9 mouse cellular contexts compared by ENCODE assay signal in genomic region chr7:12780151-12780830, GRCm38 (mm10). TPM values are rescaled to one million over a fixed set of nuclear protein-coding genes. Genes with fewer than 3 reads are reported as not detected.
DNase-seq lines count a peak whose midpoint lies in the region; ATAC-seq and TF ChIP-seq lines count a peak whose summit lies in the region.
"Had no signal": no experiment of that assay in that cellular context is flagged by ENCODE, and none has a peak within 500 bp of the region (broad histone marks: within the 10 kb centered on the region; RNA-seq: fewer than 3 reads in every experiment).

No protein-coding gene starts in this region.

- peak overlapping the region; percentile 76 for H3K9ac ChIP-seq in heart, embryonic 15.5 days
- peak overlapping the region; percentile 10 for H3K9ac ChIP-seq in liver, embryonic 14.5 days (replicated peaks)
- H3K9ac ChIP-seq in neural tube, embryonic 11.5 days (ENCODE audit: low read length), result peak overlapping the region; percentile 66
- H3K9ac ChIP-seq in stomach, embryonic 15.5 days, result peak overlapping the region; percentile 41

- H3K4me3 ChIP-seq in forebrain, embryonic 10.5 days, result peak overlapping the region; percentile 83
- peak overlapping the region; percentile 75 for H3K4me3 ChIP-seq in heart, embryonic 15.5 days
- peak overlapping the region; percentile 41 to 45 for H3K4me3 ChIP-seq in liver, embryonic 14.5 days (ENCODE audit: insufficient read depth in 1 of 2, low read depth in 2 of 2, low read length in 2 of 2)
- H3K4me3 ChIP-seq in neural tube, embryonic 11.5 days (ENCODE audit: low read depth, low read length), result peak overlapping the region; percentile 71
- H3K4me3 ChIP-seq in stomach, embryonic 15.5 days (replicated peaks), result peak overlapping the region; percentile 63

- H3K9me3 ChIP-seq in forebrain, embryonic 10.5 days, result 0 out of 2 replicates have a peak, but pooled peaks cover under 1% of the 10 kb centered on the region
- H3K9me3 ChIP-seq in heart, embryonic 15.5 days (replicated peaks), result no peaks in the 10 kb centered on the region
- H3K9me3 ChIP-seq in liver, embryonic 14.5 days (ENCODE audit: control insufficient read depth, low read length), result no peaks in the 10 kb centered on the region
- H3K9me3 ChIP-seq in neural tube, embryonic 11.5 days (ENCODE audit: control insufficient read depth, low read length), result no peaks in the 10 kb centered on the region
- no peaks in the 10 kb centered on the region for H3K9me3 ChIP-seq in stomach, embryonic 15.5 days

- TF ChIP-seq CTCF in liver, embryonic 14.5 days (IDR thresholded peaks at IDR 0.05; ENCODE audit: low read depth), result no peak

- H3K4me1 ChIP-seq in forebrain, embryonic 10.5 days, result peaks cover 15% of the 10 kb centered on the region
- peaks cover 11% of the 10 kb centered on the region for H3K4me1 ChIP-seq in heart, embryonic 15.5 days (replicated peaks)
- H3K4me1 ChIP-seq in liver, embryonic 14.5 days (replicated peaks; ENCODE audit: control insufficient read depth in 2 of 2, insufficient read depth in 2 of 2, low read length in 1 of 2), result 0 out of 4 replicates have a peak, but pooled peaks cover 0 to 4% of the 10 kb centered on the region in 2 experiments
- no peaks in the 10 kb centered on the region for H3K4me1 ChIP-seq in neural tube, embryonic 11.5 days (ENCODE audit: control insufficient read depth, insufficient read depth, low read length)
- peaks cover 8% of the 10 kb centered on the region; the same call in 1 of the 2 replicates for H3K4me1 ChIP-seq in stomach, embryonic 15.5 days

- WGBS in forebrain, embryonic 10.5 days, result under 1% methylated on average over 57 of the region's 57 CpGs
- under 1% methylated on average over 57 of the region's 57 CpGs for WGBS in heart, embryonic 15.5 days
- 1% methylated on average over 57 of the region's 57 CpGs for WGBS in liver, embryonic 14.5 days (ENCODE audit: insufficient replicate concordance)
- WGBS in neural tube, embryonic 11.5 days, result under 1% methylated on average over 57 of the region's 57 CpGs
- under 1% methylated on average over 57 of the region's 57 CpGs for WGBS in stomach, embryonic 15.5 days

- H3K27me3 ChIP-seq in forebrain, embryonic 10.5 days (ENCODE audit: poor library complexity, severe bottlenecking), result no peaks in the 10 kb centered on the region
- H3K27me3 ChIP-seq in heart, embryonic 15.5 days, result no peaks in the 10 kb centered on the region
- no peaks in the 10 kb centered on the region for H3K27me3 ChIP-seq in liver, embryonic 14.5 days (ENCODE audit: control insufficient read depth, insufficient read depth, low read length)
- H3K27me3 ChIP-seq in neural tube, embryonic 11.5 days (ENCODE audit: control insufficient read depth, insufficient read depth, low read length), result no peaks in the 10 kb centered on the region
- H3K27me3 ChIP-seq in stomach, embryonic 15.5 days (replicated peaks), result no peaks in the 10 kb centered on the region

- peak overlapping the region; percentile 98 for H3K4me2 ChIP-seq in heart, embryonic 15.5 days
- H3K4me2 ChIP-seq in liver, embryonic 14.5 days (ENCODE audit: low read depth), result peak overlapping the region; percentile 64
- peak overlapping the region; percentile 84 for H3K4me2 ChIP-seq in neural tube, embryonic 11.5 days (ENCODE audit: low read depth)
- peak overlapping the region; percentile 99 for H3K4me2 ChIP-seq in stomach, embryonic 15.5 days

- peak; percentile 91 for ATAC-seq in heart, embryonic 15.5 days (replicated peaks; ENCODE audit: insufficient number of reproducible peaks, insufficient read depth, low FRiP score, low read depth)
- ATAC-seq in liver, embryonic 14.5 days (ENCODE audit: insufficient read depth), result peak; percentile 79
- peak; percentile 92 for ATAC-seq in neural tube, embryonic 11.5 days (ENCODE audit: insufficient read depth, low FRiP score, low TSS enrichment)
- ATAC-seq in stomach, embryonic 15.5 days (ENCODE audit: insufficient read depth, low FRiP score, low read depth), result peak; percentile 90

- peak; percentile 87 to 88 for DNase-seq in B cell, adult 2 months
- DNase-seq in brain, embryonic 18.5 days (ENCODE audit: low read depth, low spot score), result peak; percentile 77
- peak; percentile 85 for DNase-seq in forebrain, embryonic 10.5 days (ENCODE audit: extremely low spot score, low spot score)
- peak; percentile 84 for DNase-seq in kidney, postnatal 14 days
- peak in 2 of 3 experiments; percentile 33 to 45 for DNase-seq in liver, embryonic 14.5 days (ENCODE audit: low read depth in 3 of 3, low spot score in 3 of 3)
- DNase-seq in neural tube, embryonic 11.5 days (ENCODE audit: low spot score), result peak; percentile 89

- H3K27ac ChIP-seq in forebrain, embryonic 10.5 days, result peak overlapping the region; percentile 88
- no peak overlapping the region for H3K27ac ChIP-seq in heart, embryonic 15.5 days
- H3K27ac ChIP-seq in liver, embryonic 14.5 days, result no peak overlapping the region
- H3K27ac ChIP-seq in neural tube, embryonic 11.5 days (ENCODE audit: low read depth, low read length), result no peak overlapping the region
- H3K27ac ChIP-seq in stomach, embryonic 15.5 days, result no peak overlapping the region

- no peak for TF ChIP-seq EP300 in liver, embryonic 14.5 days (IDR thresholded peaks at IDR 0.05; ENCODE audit: low read depth)

- peaks cover 3% of the 10 kb centered on the region for H3K36me3 ChIP-seq in forebrain, embryonic 10.5 days (replicated peaks)
- H3K36me3 ChIP-seq in heart, embryonic 15.5 days, result peaks cover under 1% of the 10 kb centered on the region; the same call in 1 of the 2 replicates
- no peaks in the 10 kb centered on the region for H3K36me3 ChIP-seq in liver, embryonic 14.5 days (replicated peaks; ENCODE audit: control insufficient read depth, insufficient read depth, low read depth)
- H3K36me3 ChIP-seq in neural tube, embryonic 11.5 days (ENCODE audit: control insufficient read depth, insufficient read depth, low read length), result no peaks in the 10 kb centered on the region; the same call in 1 of the 2 replicates
- H3K36me3 ChIP-seq in stomach, embryonic 15.5 days, result no peaks in the 10 kb centered on the region

RNA-seq across cellular contexts. Expression of gene Zscan18, which starts 23.1 kb away (rescaled TPM):
- 12.3 and 13.2 TPM in 2 replicates for polyA plus RNA-seq in forebrain, embryonic 10.5 days (2016; fragmentation: Nextera tagmentation; extraction: Ambion mirVana)
- polyA plus RNA-seq in heart, embryonic 15.5 days (2015; fragmentation: Nextera tagmentation; extraction: Ambion mirVana), result 4.7 and 5.9 TPM in 2 replicates
- 0.34 and 0.39 TPM in 2 replicates for polyA plus RNA-seq in liver, embryonic 14.5 days (2012; rRNA removed)
- polyA plus RNA-seq in liver, embryonic 14.5 days (2014; fragmentation: Nextera tagmentation; extraction: Ambion mirVana), result 0.16 and 0.37 TPM in 2 replicates
- 12.5 and 13.9 TPM in 2 replicates for polyA plus RNA-seq in neural tube, embryonic 11.5 days (2014; fragmentation: Nextera tagmentation; extraction: Ambion mirVana)
- polyA plus RNA-seq in stomach, embryonic 15.5 days (2015; fragmentation: Nextera tagmentation; extraction: Ambion mirVana), result 5.6 and 6.8 TPM in 2 replicates

RNA-seq across cellular contexts. Expression of gene Zfp329, which starts 38.4 kb away (rescaled TPM):
- 17.8 and 18.4 TPM in 2 replicates for polyA plus RNA-seq in forebrain, embryonic 10.5 days (2016; fragmentation: Nextera tagmentation; extraction: Ambion mirVana)
- 9.6 and 10.2 TPM in 2 replicates for polyA plus RNA-seq in heart, embryonic 15.5 days (2015; fragmentation: Nextera tagmentation; extraction: Ambion mirVana)
- 1.7 and 2.6 TPM in 2 replicates for polyA plus RNA-seq in liver, embryonic 14.5 days (2012; rRNA removed)
- polyA plus RNA-seq in liver, embryonic 14.5 days (2014; fragmentation: Nextera tagmentation; extraction: Ambion mirVana), result 1.4 and 1.5 TPM in 2 replicates
- polyA plus RNA-seq in neural tube, embryonic 11.5 days (2014; fragmentation: Nextera tagmentation; extraction: Ambion mirVana), result 19.2 and 19.9 TPM in 2 replicates
- 12.5 and 14.7 TPM in 2 replicates for polyA plus RNA-seq in stomach, embryonic 15.5 days (2015; fragmentation: Nextera tagmentation; extraction: Ambion mirVana)

RNA-seq across cellular contexts. Expression of gene Vmn2r56, which starts 45.5 kb away (rescaled TPM):
- not detected in 2 replicates for polyA plus RNA-seq in forebrain, embryonic 10.5 days (2016; fragmentation: Nextera tagmentation; extraction: Ambion mirVana)
- not detected in 2 replicates for polyA plus RNA-seq in heart, embryonic 15.5 days (2015; fragmentation: Nextera tagmentation; extraction: Ambion mirVana)
- not detected in 2 replicates for polyA plus RNA-seq in liver, embryonic 14.5 days (2012; rRNA removed)
- polyA plus RNA-seq in liver, embryonic 14.5 days (2014; fragmentation: Nextera tagmentation; extraction: Ambion mirVana), result not detected in 2 replicates
- 0.03 TPM in 1 of 2 replicates, not detected in the other for polyA plus RNA-seq in neural tube, embryonic 11.5 days (2014; fragmentation: Nextera tagmentation; extraction: Ambion mirVana)
- polyA plus RNA-seq in stomach, embryonic 15.5 days (2015; fragmentation: Nextera tagmentation; extraction: Ambion mirVana), result not detected in 2 replicates
- polyA plus RNA-seq: C2C12 had no signal

RNA-seq across cellular contexts. Expression of gene Zfp110, which starts 54.3 kb away (rescaled TPM):
- 28.7 and 30.1 TPM in 2 replicates for polyA plus RNA-seq in forebrain, embryonic 10.5 days (2016; fragmentation: Nextera tagmentation; extraction: Ambion mirVana)
- 22.1 and 22.9 TPM in 2 replicates for polyA plus RNA-seq in heart, embryonic 15.5 days (2015; fragmentation: Nextera tagmentation; extraction: Ambion mirVana)
- 2.7 and 4.4 TPM in 2 replicates for polyA plus RNA-seq in liver, embryonic 14.5 days (2012; rRNA removed)
- 8.5 and 12.0 TPM in 2 replicates for polyA plus RNA-seq in liver, embryonic 14.5 days (2014; fragmentation: Nextera tagmentation; extraction: Ambion mirVana)
- polyA plus RNA-seq in neural tube, embryonic 11.5 days (2014; fragmentation: Nextera tagmentation; extraction: Ambion mirVana), result 29.4 and 32.7 TPM in 2 replicates
- polyA plus RNA-seq in stomach, embryonic 15.5 days (2015; fragmentation: Nextera tagmentation; extraction: Ambion mirVana), result 32.3 and 34.4 TPM in 2 replicates

Comparison
In these comparisons a context has a peak if more than half of its experiments do, and no peak if none do; other contexts are left out.
1. DNase-seq: peak in every context shown above with its lines; median percentile 89 in neural tube, embryonic 11.5 days; 88 in B cell, adult 2 months; 85 in forebrain, embryonic 10.5 days; 84 in kidney, postnatal 14 days; 77 in brain, embryonic 18.5 days; 39 in liver, embryonic 14.5 days.
2. H3K9ac ChIP-seq: peak in every context shown above with its lines; median percentile 76 in heart, embryonic 15.5 days; 66 in neural tube, embryonic 11.5 days; 41 in stomach, embryonic 15.5 days; 10 in liver, embryonic 14.5 days.